Mouse (Mus musculus): ENCODE results near the gene Nrgn. TPM values are rescaled to one million over a fixed set of nuclear protein-coding genes. Genes with fewer than 3 reads are reported as not detected.

Nrgn gene
- total RNA-seq, 1 experiment, result 0.40 TPM

DNA sequence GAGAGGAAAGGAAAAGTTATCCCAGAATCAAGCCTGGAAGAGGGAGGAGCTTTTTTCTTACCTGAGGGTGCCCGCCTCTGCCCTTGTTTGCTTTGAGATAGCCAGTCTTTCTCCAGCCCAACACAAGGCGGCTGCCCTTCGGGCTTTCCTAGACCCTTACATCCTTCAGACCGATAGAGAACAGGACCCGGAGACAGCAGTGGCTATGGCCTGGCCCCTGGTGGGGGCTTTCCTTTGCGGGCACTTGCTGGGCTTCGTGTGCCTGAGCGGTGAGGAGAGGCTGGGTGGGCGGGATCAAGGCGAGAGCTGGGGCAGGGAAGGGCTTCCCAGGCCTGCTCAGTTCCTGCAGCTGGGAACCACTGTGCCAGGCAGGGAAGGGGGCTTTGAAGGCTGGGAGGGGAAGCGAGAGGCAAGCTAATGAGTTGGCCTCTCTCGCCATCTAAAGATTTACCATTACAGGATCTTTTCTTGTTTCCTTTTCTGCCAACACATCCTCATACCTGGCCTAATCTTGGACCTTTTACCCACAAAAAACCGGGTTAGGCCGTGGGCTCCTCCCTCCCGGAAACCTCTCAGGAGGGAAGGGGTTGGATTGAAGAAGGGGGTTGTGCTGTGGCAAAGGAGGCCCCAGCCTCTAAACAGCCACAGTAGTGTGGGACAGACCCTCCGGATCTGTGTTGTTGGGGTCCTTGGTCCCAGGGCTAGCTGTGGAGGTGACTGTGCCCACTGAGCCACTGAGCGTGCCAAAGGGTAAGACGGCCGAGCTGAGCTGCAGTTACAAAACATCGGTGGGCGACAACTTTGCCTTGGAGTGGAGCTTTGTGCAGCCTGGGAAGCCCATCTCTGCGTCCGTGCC is 13.3 kb downstream of the Nrgn start, which contains the start of gene Vsig2:
Vsig2 (plus strand) TSS at position 86 of the 856 bp plus-strand sequence.
- DNase-seq (ENCODE audit: low read depth, low spot score), result no peak
- H3K9ac ChIP-seq (ENCODE audit: insufficient read depth, low read depth, low read length, poor library complexity, severe bottlenecking), result peak within 1 kb of the TSS; percentile 11; the same call in 1 of the 2 replicates

DNA sequence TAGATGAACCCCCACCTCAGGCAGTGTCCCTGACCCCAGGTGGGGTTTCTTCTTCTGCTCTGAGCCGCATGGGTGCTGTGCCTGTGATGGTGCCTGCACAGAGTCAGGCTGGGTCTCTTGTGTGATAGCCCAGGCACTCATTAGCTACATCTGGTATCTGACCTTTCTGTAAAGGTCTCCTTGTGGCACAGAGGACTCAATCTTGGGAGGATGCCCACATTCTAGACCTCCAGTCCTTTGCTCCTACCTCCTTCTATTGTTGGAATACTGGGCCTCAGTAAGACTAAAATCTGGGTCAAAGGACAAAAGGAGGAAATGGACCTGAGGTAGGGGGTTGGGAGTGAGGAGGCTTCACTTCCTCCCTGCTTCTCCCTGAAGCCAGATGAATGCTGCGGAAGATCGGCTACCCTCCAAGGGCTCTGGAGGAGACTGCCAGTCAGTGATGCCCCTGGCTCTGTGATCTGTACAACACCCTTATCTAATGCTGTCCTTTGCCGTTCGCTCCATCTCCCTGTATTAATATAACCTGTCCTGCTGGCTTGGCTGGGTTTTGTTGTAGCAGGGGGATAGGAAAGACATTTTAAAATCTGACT is 14.9 kb downstream of the Nrgn start:
- H3K9ac ChIP-seq (ENCODE audit: insufficient read depth, low read depth, low read length, poor library complexity, severe bottlenecking), result no peak overlapping the region
- H3K4me1 ChIP-seq (ENCODE audit: control insufficient read depth in 2 of 2, insufficient read depth in 2 of 2, low read length in 2 of 2, poor library complexity in 1 of 2), result peaks cover 0 to 10% of the 10 kb centered on the region in 2 experiments; a peak in 1 of 4 replicates
- H3K4me3 ChIP-seq (ENCODE audit: insufficient read depth in 1 of 2, low read depth in 1 of 2, low read length in 2 of 2, poor library complexity in 1 of 2, severe bottlenecking in 1 of 2), result no peak overlapping the region
- TF ChIP-seq ZNF384 (IDR thresholded peaks at IDR 0.05; ENCODE audit: low read depth, low read length) (no peak), HCFC1 (IDR thresholded peaks at IDR 0.05; ENCODE audit: borderline replicate concordance, insufficient read depth, low read length) (no peak), ZC3H11A (IDR thresholded peaks at IDR 0.05; ENCODE audit: borderline replicate concordance, low read depth, low read length) (no peak), CHD2 (IDR thresholded peaks at IDR 0.05; ENCODE audit: low read depth, low read length) (no peak), MAFK (IDR thresholded peaks at IDR 0.05; ENCODE audit: insufficient read depth, low read depth, low read length) (no peak)
- H3K36me3 ChIP-seq (ENCODE audit: control insufficient read depth, insufficient read depth, low read length, poor library complexity, severe bottlenecking), result peaks cover 3% of the 10 kb centered on the region; the same call in 1 of the 2 replicates
- no peaks in the 10 kb centered on the region for H3K9me3 ChIP-seq (ENCODE audit: control insufficient read depth, insufficient read depth, low read depth, low read length)
- H3K27ac ChIP-seq (ENCODE audit: insufficient read depth, low read depth, low read length, poor library complexity, severe bottlenecking), result no peak overlapping the region
- DNase-seq (ENCODE audit: low read depth, low spot score), result no peak
- in situ Hi-C loops (cut with MboI; ENCODE audit: low sequenced_read_pairs in 2 of 2, unreplicated experiment in 2 of 2), result no loop called here

More for the DNA sequence above, 13.3 kb downstream of the Nrgn start, which contains the start of gene Vsig2:
- no peak for TF ChIP-seq ZNF384 (IDR thresholded peaks at IDR 0.05; ENCODE audit: low read depth, low read length)
- TF ChIP-seq ZC3H11A (IDR thresholded peaks at IDR 0.05; ENCODE audit: borderline replicate concordance, low read depth, low read length), result no peak
- no peak for TF ChIP-seq CHD2 (IDR thresholded peaks at IDR 0.05; ENCODE audit: low read depth, low read length)
- no peak for TF ChIP-seq HCFC1 (IDR thresholded peaks at IDR 0.05; ENCODE audit: borderline replicate concordance, insufficient read depth, low read length)
- TF ChIP-seq MAFK (IDR thresholded peaks at IDR 0.05; ENCODE audit: insufficient read depth, low read depth, low read length), result no peak
- peaks cover 2 to 13% of the 10 kb centered on the region in 2 experiments; a peak in 1 of 4 replicates for H3K4me1 ChIP-seq (ENCODE audit: control insufficient read depth in 2 of 2, insufficient read depth in 2 of 2, low read length in 2 of 2, poor library complexity in 1 of 2)
- no peak within 1 kb of the TSS for H3K27ac ChIP-seq (ENCODE audit: insufficient read depth, low read depth, low read length, poor library complexity, severe bottlenecking)
- peak within 1 kb of the TSS; percentile 45 to 47; a peak in 3 of 4 replicates for H3K4me3 ChIP-seq (ENCODE audit: insufficient read depth in 1 of 2, low read depth in 1 of 2, low read length in 2 of 2, poor library complexity in 1 of 2, severe bottlenecking in 1 of 2)
- in situ Hi-C loops (cut with MboI; ENCODE audit: low sequenced_read_pairs in 2 of 2, unreplicated experiment in 2 of 2), result loop anchor here in 1 of 2 experiments (10.0 kb wide), 1 partner anchor 105 kb away; the partner anchor contains the start of gene Robo3
- no peaks in the 10 kb centered on the region; the same call in 1 of the 2 replicates for H3K36me3 ChIP-seq (ENCODE audit: control insufficient read depth, insufficient read depth, low read length, poor library complexity, severe bottlenecking)
- no peaks in the 10 kb centered on the region for H3K9me3 ChIP-seq (ENCODE audit: control insufficient read depth, insufficient read depth, low read depth, low read length)

DNA sequence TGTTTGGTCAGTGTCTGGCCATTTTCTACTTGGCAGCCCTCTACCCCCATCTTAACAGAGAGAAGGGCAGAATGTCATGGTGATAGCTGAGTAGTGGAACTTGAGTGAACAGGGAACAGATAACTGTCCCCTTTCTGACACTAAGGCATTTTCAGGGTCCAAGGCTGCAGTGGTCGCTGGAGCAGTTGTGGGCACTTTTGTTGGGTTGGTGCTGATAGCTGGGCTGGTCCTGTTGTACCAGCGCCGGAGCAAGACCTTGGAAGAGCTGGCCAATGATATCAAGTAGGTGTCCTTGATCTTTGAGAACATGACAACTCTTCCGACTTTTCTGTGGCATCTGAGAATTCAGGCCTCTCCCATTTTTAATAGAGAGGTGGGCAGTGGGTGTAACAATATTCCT is 15.9 kb downstream of the Nrgn start:
- Histone ChIP-seq H3K36me3 (ENCODE audit: control insufficient read depth, insufficient read depth, low read length, poor library complexity, severe bottlenecking) (peaks cover 3% of the 10 kb centered on the region; the same call in 1 of the 2 replicates), H3K27ac (ENCODE audit: insufficient read depth, low read depth, low read length, poor library complexity, severe bottlenecking) (no peak overlapping the region), H3K9ac (ENCODE audit: insufficient read depth, low read depth, low read length, poor library complexity, severe bottlenecking) (no peak overlapping the region), H3K4me3 (ENCODE audit: insufficient read depth in 1 of 2, low read depth in 1 of 2, low read length in 2 of 2, poor library complexity in 1 of 2, severe bottlenecking in 1 of 2) (no peak overlapping the region), H3K4me1 (ENCODE audit: control insufficient read depth in 2 of 2, insufficient read depth in 2 of 2, low read length in 2 of 2, poor library complexity in 1 of 2) (peaks cover 0 to 3% of the 10 kb centered on the region in 2 experiments; a peak in 1 of 4 replicates), H3K9me3 (ENCODE audit: control insufficient read depth, insufficient read depth, low read depth, low read length) (no peaks in the 10 kb centered on the region)
- in situ Hi-C loops (cut with MboI; ENCODE audit: low sequenced_read_pairs in 2 of 2, unreplicated experiment in 2 of 2), result no loop called here
- no peak for DNase-seq (ENCODE audit: low read depth, low spot score)
- no peak for TF ChIP-seq ZNF384 (IDR thresholded peaks at IDR 0.05; ENCODE audit: low read depth, low read length)
- no peak for TF ChIP-seq ZC3H11A (IDR thresholded peaks at IDR 0.05; ENCODE audit: borderline replicate concordance, low read depth, low read length)
- TF ChIP-seq MAFK (IDR thresholded peaks at IDR 0.05; ENCODE audit: insufficient read depth, low read depth, low read length), result no peak
- no peak for TF ChIP-seq CHD2 (IDR thresholded peaks at IDR 0.05; ENCODE audit: low read depth, low read length)

- Histone ChIP-seq H3K9ac (ENCODE audit: insufficient read depth, low read depth, low read length, poor library complexity, severe bottlenecking) (peak overlapping the region; percentile 48; the same call in 1 of the 2 replicates), H3K9me3 (ENCODE audit: control insufficient read depth, insufficient read depth, low read depth, low read length) (no peaks in the 10 kb centered on the region), H3K4me1 (ENCODE audit: control insufficient read depth in 2 of 2, insufficient read depth in 2 of 2, low read length in 2 of 2, poor library complexity in 1 of 2) (peaks cover 0 to 18% of the 10 kb centered on the region in 2 experiments; a peak in 2 of 4 replicates), H3K36me3 (ENCODE audit: control insufficient read depth, insufficient read depth, low read length, poor library complexity, severe bottlenecking) (peaks cover 3% of the 10 kb centered on the region; the same call in 1 of the 2 replicates), H3K27ac (ENCODE audit: insufficient read depth, low read depth, low read length, poor library complexity, severe bottlenecking) (no peak overlapping the region), H3K4me3 (ENCODE audit: insufficient read depth in 1 of 2, low read depth in 1 of 2, low read length in 2 of 2, poor library complexity in 1 of 2, severe bottlenecking in 1 of 2) (peak overlapping the region; percentile 29 to 60)
- no peak for DNase-seq (ENCODE audit: low read depth, low spot score)
- TF ChIP-seq ZNF384 (IDR thresholded peaks at IDR 0.05; ENCODE audit: low read depth, low read length), result no peak
- no peak for TF ChIP-seq HCFC1 (IDR thresholded peaks at IDR 0.05; ENCODE audit: borderline replicate concordance, insufficient read depth, low read length)
- no peak for TF ChIP-seq ZC3H11A (IDR thresholded peaks at IDR 0.05; ENCODE audit: borderline replicate concordance, low read depth, low read length)
- TF ChIP-seq MAFK (IDR thresholded peaks at IDR 0.05; ENCODE audit: insufficient read depth, low read depth, low read length), result no peak
- no peak for TF ChIP-seq CHD2 (IDR thresholded peaks at IDR 0.05; ENCODE audit: low read depth, low read length)
- in situ Hi-C loops (cut with MboI; ENCODE audit: low sequenced_read_pairs in 2 of 2, unreplicated experiment in 2 of 2), result no loop called here
Observed at GRCm38 (mm10) chr9:37530888-37531705, 21.6 kb downstream of the Nrgn start.
